In the genomic region with DNA sequence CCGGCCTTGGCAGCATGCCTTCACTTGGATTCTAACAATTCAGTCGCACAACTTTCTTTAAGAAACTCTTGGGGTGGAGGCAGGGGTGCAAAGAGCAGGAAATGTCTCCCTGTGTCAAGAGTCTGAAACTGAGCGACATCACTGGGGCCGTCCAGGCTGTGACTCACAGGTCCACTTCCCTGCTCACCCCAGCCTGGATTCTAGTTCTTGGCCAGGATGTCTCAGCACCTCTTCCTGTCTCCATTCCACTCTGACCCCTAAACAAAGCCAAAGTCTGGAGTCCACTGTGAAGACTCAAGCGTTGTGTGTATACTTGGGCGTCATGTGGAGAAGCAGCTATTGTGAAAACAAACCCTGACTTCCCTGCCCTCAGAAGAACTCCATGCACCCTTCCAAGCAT, we compare ENCODE assay signal across 13 mouse cellular contexts. TPM values are rescaled to one million over a fixed set of nuclear protein-coding genes. Genes with fewer than 3 reads are reported as not detected.
A peak's percentile ranks its signal among the peaks of the same experiment; 100 is the strongest.
DNase-seq lines count a peak whose midpoint lies in the region; ATAC-seq and TF ChIP-seq lines count a peak whose summit lies in the region.
"Had no signal": no experiment of that assay in that cellular context is flagged by ENCODE, and none has a peak within 500 bp of the region (broad histone marks: within the 10 kb centered on the region; RNA-seq: fewer than 3 reads in every experiment).

No protein-coding gene starts in this region.

- no peaks in the 10 kb centered on the region for H3K36me3 ChIP-seq in hindbrain, embryonic 13.5 days
- no peaks in the 10 kb centered on the region for H3K36me3 ChIP-seq in hindbrain, embryonic 12.5 days
- H3K36me3 ChIP-seq in kidney, adult 2 months (ENCODE audit: control insufficient read depth, insufficient read depth, low read length): no peaks in the 10 kb centered on the region
- no peaks in the 10 kb centered on the region for H3K36me3 ChIP-seq in thymus, adult 2 months (ENCODE audit: control insufficient read depth, insufficient read depth, low read length)
- H3K36me3 ChIP-seq: embryonic facial prominence, embryonic 15.5 days; stomach, embryonic 15.5 days had no signal

- TF ChIP-seq CTCF in bone marrow macrophage, adult 2 months (IDR thresholded peaks at IDR 0.05; ENCODE audit: low read depth, low read length): no peak
- TF ChIP-seq CTCF in kidney, adult 2 months (conservative IDR thresholded peaks at IDR 0.05; ENCODE audit: insufficient read depth, insufficient read length, low read depth, low read length): no peak
- no peak for TF ChIP-seq CTCF in thymus, adult 2 months (IDR thresholded peaks at IDR 0.05; ENCODE audit: borderline replicate concordance, control insufficient read depth, extremely low read depth, insufficient read depth, low read length, poor library complexity)

- no peak overlapping the region for H3K4me2 ChIP-seq in hindbrain, embryonic 13.5 days
- H3K4me2 ChIP-seq in hindbrain, embryonic 12.5 days (replicated peaks): no peak overlapping the region
- H3K4me2 ChIP-seq: embryonic facial prominence, embryonic 15.5 days; stomach, embryonic 15.5 days had no signal

- peaks cover 5% of the 10 kb centered on the region for H3K4me1 ChIP-seq in hindbrain, embryonic 13.5 days (replicated peaks)
- no peaks in the 10 kb centered on the region for H3K4me1 ChIP-seq in hindbrain, embryonic 12.5 days
- H3K4me1 ChIP-seq in bone marrow macrophage, adult 2 months (ENCODE audit: control insufficient read depth, insufficient read depth, low read length): peaks cover 15% of the 10 kb centered on the region
- 0 out of 2 replicates have a peak, but pooled peaks cover 2% of the 10 kb centered on the region for H3K4me1 ChIP-seq in kidney, adult 2 months (ENCODE audit: control insufficient read depth, insufficient read depth, low read length)
- H3K4me1 ChIP-seq in thymus, adult 2 months (replicated peaks; ENCODE audit: control insufficient read depth, insufficient read depth, low read length): no peaks in the 10 kb centered on the region
- H3K4me1 ChIP-seq: embryonic facial prominence, embryonic 15.5 days; stomach, embryonic 15.5 days had no signal

- 0 out of 2 replicates have a peak, but pooled peaks have one; percentile 49 for ATAC-seq in hindbrain, embryonic 13.5 days (ENCODE audit: low FRiP score)
- ATAC-seq in hindbrain, embryonic 12.5 days (ENCODE audit: low FRiP score): no peak

- no peak overlapping the region for H3K9ac ChIP-seq in hindbrain, embryonic 13.5 days
- no peak overlapping the region for H3K9ac ChIP-seq in hindbrain, embryonic 12.5 days
- H3K9ac ChIP-seq: embryonic facial prominence, embryonic 15.5 days; stomach, embryonic 15.5 days had no signal

- H3K27ac ChIP-seq in hindbrain, embryonic 13.5 days: no peak overlapping the region
- no peak overlapping the region for H3K27ac ChIP-seq in hindbrain, embryonic 12.5 days
- peak overlapping the region; percentile 70; the same call in 1 of the 2 replicates for H3K27ac ChIP-seq in bone marrow macrophage, adult 2 months (ENCODE audit: insufficient read depth, low read depth, low read length)
- peak overlapping the region; percentile 69 for H3K27ac ChIP-seq in kidney, adult 2 months (ENCODE audit: insufficient read depth, low read depth, low read length)
- no peak overlapping the region for H3K27ac ChIP-seq in thymus, adult 2 months (ENCODE audit: control insufficient read depth, insufficient read depth, low read length)
- H3K27ac ChIP-seq: embryonic facial prominence, embryonic 15.5 days; stomach, embryonic 15.5 days had no signal

- peak; percentile 79 for DNase-seq in kidney, adult 2 months
- peak; percentile 57 for DNase-seq in lung, postnatal 10 days
- no peak for DNase-seq in thymus, postnatal 0 days (ENCODE audit: low spot score)
- DNase-seq in thymus, postnatal 14 days: no peak
- DNase-seq in thymus, adult 2 months: no peak
- DNase-seq: gastrocnemius, postnatal 25 days; layer of hippocampus, adult 9-11 months had no signal

- WGBS in hindbrain, embryonic 13.5 days: 80% methylated on average over 6 of the region's 6 CpGs
- WGBS in hindbrain, embryonic 12.5 days: 73% methylated on average over 6 of the region's 6 CpGs
- WGBS in kidney, adult 2 months: 60% methylated on average over 6 of the region's 6 CpGs
- WGBS in thymus, adult 2 months: 95% methylated on average over 6 of the region's 6 CpGs

- H3K27me3 ChIP-seq in hindbrain, embryonic 13.5 days: no peaks in the 10 kb centered on the region
- H3K27me3 ChIP-seq in hindbrain, embryonic 12.5 days: no peaks in the 10 kb centered on the region
- no peaks in the 10 kb centered on the region for H3K27me3 ChIP-seq in kidney, adult 2 months (replicated peaks; ENCODE audit: control insufficient read depth, insufficient read depth, low read length)
- no peaks in the 10 kb centered on the region for H3K27me3 ChIP-seq in thymus, adult 2 months (ENCODE audit: control insufficient read depth, insufficient read depth, low read length)
- H3K27me3 ChIP-seq: embryonic facial prominence, embryonic 15.5 days; megakaryocyte, embryonic 14.5 days; stomach, embryonic 15.5 days had no signal

- no peak for TF ChIP-seq POLR2A in bone marrow macrophage, adult 2 months (IDR thresholded peaks at IDR 0.05; ENCODE audit: borderline replicate concordance, low read depth, low read length)
- no peak for TF ChIP-seq POLR2A in kidney, adult 2 months (IDR thresholded peaks at IDR 0.05; ENCODE audit: low read depth, low read length)
- no peak for TF ChIP-seq POLR2A in thymus, adult 2 months (IDR thresholded peaks at IDR 0.05; ENCODE audit: control insufficient read depth, extremely low read depth, insufficient read depth, low read length, poor library complexity)

- no peaks in the 10 kb centered on the region for H3K9me3 ChIP-seq in hindbrain, embryonic 13.5 days
- H3K9me3 ChIP-seq in hindbrain, embryonic 12.5 days (replicated peaks): no peaks in the 10 kb centered on the region
- H3K9me3 ChIP-seq: embryonic facial prominence, embryonic 15.5 days; stomach, embryonic 15.5 days had no signal

- no peak overlapping the region for H3K4me3 ChIP-seq in hindbrain, embryonic 13.5 days
- H3K4me3 ChIP-seq in hindbrain, embryonic 12.5 days: no peak overlapping the region
- H3K4me3 ChIP-seq in bone marrow macrophage, adult 2 months (ENCODE audit: insufficient read depth, low read length): no peak overlapping the region
- no peak overlapping the region for H3K4me3 ChIP-seq in kidney, adult 2 months (ENCODE audit: insufficient read depth, low read depth, low read length)
- H3K4me3 ChIP-seq in thymus, adult 2 months (ENCODE audit: control insufficient read depth, insufficient read depth, low read length): no peak overlapping the region
- H3K4me3 ChIP-seq: embryonic facial prominence, embryonic 15.5 days; megakaryocyte, embryonic 14.5 days; stomach, embryonic 15.5 days had no signal

RNA-seq across cellular contexts. Expression of gene Kdr, which starts 55.6 kb away (rescaled TPM):
- polyA plus RNA-seq in hindbrain, embryonic 13.5 days (2015; fragmentation: Nextera tagmentation; extraction: Ambion mirVana): 24.4 and 26.0 TPM in 2 replicates
- polyA plus RNA-seq in hindbrain, embryonic 12.5 days (2016; fragmentation: Nextera tagmentation; extraction: Ambion mirVana): 31.4 and 32.0 TPM in 2 replicates
- polyA plus RNA-seq in bone marrow macrophage, adult 2 months (2012; ENCODE audit: insufficient read depth, insufficient read length, missing spikeins): 2.1 and 2.8 TPM in 2 replicates
- 28.0 and 32.3 TPM in 2 replicates for polyA plus RNA-seq in kidney, adult 2 months (2012; rRNA removed)
- polyA plus RNA-seq in thymus, postnatal 0 days (2015; fragmentation: Nextera tagmentation; extraction: Ambion mirVana): 3.9 and 4.3 TPM in 2 replicates
- polyA plus RNA-seq in thymus, adult 2 months (2012; rRNA removed): 3.2 and 3.7 TPM in 2 replicates

Comparison
In these comparisons a context has a peak if more than half of its experiments do, and no peak if none do; other contexts are left out.
1. H3K27ac ChIP-seq: peak in bone marrow macrophage, adult 2 months (single experiment) and kidney, adult 2 months (single experiment); none in hindbrain, embryonic 13.5 days (single experiment), hindbrain, embryonic 12.5 days (single experiment) and thymus, adult 2 months (single experiment).
2. DNase-seq: peak in kidney, adult 2 months (single experiment) and lung, postnatal 10 days (single experiment); none in thymus, postnatal 0 days (single experiment), thymus, postnatal 14 days (single experiment) and thymus, adult 2 months (single experiment).